Mouse (Mus musculus) cortical plate, adult 2 months (tissue): ENCODE measurements around the gene Syt13.

Source experiments
- CTCF ChIP-seq: fragments of 200-500 bp; IDR thresholded peaks from 2 replicates; pipeline ENCODE4 v1.5.1; 2011; ENCODE audit warnings: mild to moderate bottlenecking, control low read depth, low read length; ENCODE audit not compliant: insufficient read depth; ENCODE audit errors: extremely low read depth
- POLR2A ChIP-seq: fragments of 200-500 bp; IDR thresholded peaks from 2 replicates; pipeline ENCODE4 v1.6.1; 2011; ENCODE audit warnings: mild to moderate bottlenecking, low read length, control low read depth; ENCODE audit not compliant: insufficient read depth; ENCODE audit errors: extremely low read depth

- TF ChIP-seq CTCF (no peak), POLR2A (no peak)
Observed at GRCm38 (mm10) chr2:92883912-92884243, 31.0 kb upstream of the Syt13 start.
